Mouse (Mus musculus): ENCODE data around the gene Pex26. TPM values are rescaled to one million over a fixed set of nuclear protein-coding genes. Genes with fewer than 3 reads are reported as not detected.

The Pex26 gene
- polyA plus RNA-seq, 1 experiment, result 6.0 TPM

DNA sequence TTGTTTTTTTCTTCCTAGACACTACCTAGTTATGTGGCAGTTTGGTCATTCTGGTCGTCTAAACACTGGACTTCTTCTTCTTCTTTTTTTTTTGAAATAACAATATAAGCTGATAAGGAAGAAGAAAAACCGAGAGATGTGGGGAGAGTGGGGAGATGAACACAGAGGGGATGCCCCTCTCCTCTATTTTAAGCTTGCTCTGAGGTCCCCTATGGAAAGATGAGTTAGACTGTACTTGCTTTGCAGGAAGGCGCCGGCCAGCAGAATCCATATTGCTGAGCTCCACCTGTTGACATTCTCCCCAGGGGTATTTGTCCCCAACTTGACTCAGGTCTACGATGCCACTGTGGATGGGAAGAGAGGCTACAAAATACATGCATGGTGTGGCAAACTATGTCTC lies 40.6 kb downstream of the Pex26 start:
- no peaks in the 10 kb centered on the region for H3K4me1 ChIP-seq (ENCODE audit: control insufficient read depth, insufficient read depth, low read length)
- TF ChIP-seq POLR2A (IDR thresholded peaks at IDR 0.05; ENCODE audit: low read depth, low read length), result no peak
- H3K27ac ChIP-seq (ENCODE audit: insufficient read depth, low read length), result no peak overlapping the region
- no peak overlapping the region for H3K4me3 ChIP-seq (ENCODE audit: insufficient read depth, low read length)

DNA sequence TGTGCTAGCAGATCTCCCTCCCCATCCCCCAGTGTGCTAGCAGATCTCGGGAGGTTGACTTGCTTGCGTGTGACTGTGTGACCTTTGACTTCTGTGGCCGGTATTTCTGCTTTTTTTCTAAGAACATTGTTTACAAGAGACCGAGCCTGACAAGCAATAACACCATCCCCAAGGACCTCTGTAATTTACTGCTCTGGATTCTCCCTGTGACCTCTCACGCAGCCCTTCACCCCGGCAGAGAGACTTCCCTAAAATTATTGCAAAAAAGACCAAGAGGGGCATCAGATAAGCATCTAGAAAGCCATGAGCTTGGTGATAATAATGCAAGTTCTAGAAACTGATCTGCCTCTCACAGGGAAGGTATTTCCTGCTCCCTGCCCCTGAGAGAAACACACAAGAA lies 41.5 kb downstream of the Pex26 start:
- no peak overlapping the region for H3K4me3 ChIP-seq (ENCODE audit: insufficient read depth, low read length)
- H3K4me1 ChIP-seq (ENCODE audit: control insufficient read depth, insufficient read depth, low read length), result no peaks in the 10 kb centered on the region
- H3K27ac ChIP-seq (ENCODE audit: insufficient read depth, low read length), result no peak overlapping the region
- TF ChIP-seq POLR2A (IDR thresholded peaks at IDR 0.05; ENCODE audit: low read depth, low read length) (no peak), CTCF (IDR thresholded peaks at IDR 0.05; ENCODE audit: borderline replicate concordance, insufficient read depth, low read length) (no peak)

DNA sequence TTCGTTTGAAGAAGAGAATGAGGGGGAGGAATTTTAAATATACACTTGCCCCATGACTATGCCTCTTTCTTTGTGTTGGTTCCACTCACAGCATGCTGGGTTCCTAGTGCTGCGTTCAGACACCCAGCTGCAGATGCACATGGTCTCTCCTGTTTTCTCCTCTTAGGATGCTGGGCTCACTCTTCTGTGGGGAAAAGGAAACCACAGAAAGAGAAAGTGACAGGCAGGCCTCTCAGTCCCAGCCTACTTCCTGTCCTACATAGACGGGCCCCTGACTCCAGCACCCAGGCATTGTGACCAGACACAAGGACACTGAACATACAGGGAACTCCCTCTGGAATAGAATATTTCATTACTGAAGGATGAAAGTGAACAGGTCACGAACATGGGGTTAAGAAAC lies 42.6 kb downstream of the Pex26 start:
- no peak overlapping the region for H3K4me3 ChIP-seq (ENCODE audit: insufficient read depth, low read length)
- H3K27ac ChIP-seq (ENCODE audit: insufficient read depth, low read length), result no peak overlapping the region
- TF ChIP-seq CTCF (IDR thresholded peaks at IDR 0.05; ENCODE audit: borderline replicate concordance, insufficient read depth, low read length), result no peak
- no peak for TF ChIP-seq POLR2A (IDR thresholded peaks at IDR 0.05; ENCODE audit: low read depth, low read length)
- H3K4me1 ChIP-seq (ENCODE audit: control insufficient read depth, insufficient read depth, low read length), result no peaks in the 10 kb centered on the region

- H3K4me1 ChIP-seq (ENCODE audit: control insufficient read depth, insufficient read depth, low read length), result no peaks in the 10 kb centered on the region
- no peak for TF ChIP-seq CTCF (IDR thresholded peaks at IDR 0.05; ENCODE audit: borderline replicate concordance, insufficient read depth, low read length)
- no peak for TF ChIP-seq POLR2A (IDR thresholded peaks at IDR 0.05; ENCODE audit: low read depth, low read length)
- H3K4me3 ChIP-seq (ENCODE audit: insufficient read depth, low read length), result no peak overlapping the region
- no peak overlapping the region for H3K27ac ChIP-seq (ENCODE audit: insufficient read depth, low read length)
Observed at GRCm38 (mm10) chr6:121226744-121227143, 43.3 kb downstream of the Pex26 start.

DNA sequence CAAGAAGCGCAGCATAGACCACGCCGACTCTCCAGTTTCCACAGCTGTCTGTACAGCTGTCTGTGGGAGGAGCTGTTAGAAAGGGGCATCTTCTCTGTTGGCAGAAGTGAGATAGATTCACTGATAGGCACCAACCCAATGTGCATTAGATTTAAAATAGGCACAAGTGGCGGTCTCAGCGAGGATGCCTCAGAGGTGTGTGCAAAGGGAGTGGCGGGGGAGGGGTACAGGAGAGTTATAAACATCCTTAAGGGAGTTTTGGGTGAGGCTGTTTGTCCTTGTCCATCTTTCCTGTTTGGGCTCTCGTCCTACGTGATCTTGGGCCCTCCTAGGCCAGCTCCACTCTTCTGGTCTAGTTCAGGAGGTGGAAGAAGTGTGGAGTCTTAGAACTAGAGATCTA lies 45.0 kb downstream of the Pex26 start:
- TF ChIP-seq POLR2A (IDR thresholded peaks at IDR 0.05; ENCODE audit: low read depth, low read length) (no peak), CTCF (IDR thresholded peaks at IDR 0.05; ENCODE audit: borderline replicate concordance, insufficient read depth, low read length) (no peak)
- no peak overlapping the region for H3K27ac ChIP-seq (ENCODE audit: insufficient read depth, low read length)
- no peaks in the 10 kb centered on the region for H3K4me1 ChIP-seq (ENCODE audit: control insufficient read depth, insufficient read depth, low read length)
- H3K4me3 ChIP-seq (ENCODE audit: insufficient read depth, low read length), result no peak overlapping the region

DNA sequence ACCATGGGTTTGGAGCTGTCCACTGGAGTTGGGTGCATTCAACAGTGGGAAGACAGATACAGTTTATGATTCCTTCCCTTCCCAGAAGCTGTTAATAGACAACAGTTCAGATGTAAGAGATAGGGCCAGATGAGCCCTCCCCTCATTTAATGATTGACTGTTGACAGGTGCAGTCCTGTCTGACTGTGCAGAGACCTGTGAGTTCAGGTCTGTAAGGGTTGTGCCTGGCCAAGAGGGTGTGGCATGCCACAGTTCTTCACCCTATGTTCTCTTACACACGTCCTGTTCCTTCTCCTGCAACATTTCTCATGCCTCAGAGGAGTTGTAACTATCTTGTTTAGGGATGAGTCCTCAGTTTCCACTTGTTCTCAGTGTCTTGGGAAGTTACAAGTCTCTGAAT lies 49.2 kb downstream of the Pex26 start:
- no peak for TF ChIP-seq POLR2A (IDR thresholded peaks at IDR 0.05; ENCODE audit: low read depth, low read length)
- no peak for TF ChIP-seq CTCF (IDR thresholded peaks at IDR 0.05; ENCODE audit: borderline replicate concordance, insufficient read depth, low read length)
- H3K4me1 ChIP-seq (ENCODE audit: control insufficient read depth, insufficient read depth, low read length), result no peaks in the 10 kb centered on the region
- H3K27ac ChIP-seq (ENCODE audit: insufficient read depth, low read length), result no peak overlapping the region
- no peak overlapping the region for H3K4me3 ChIP-seq (ENCODE audit: insufficient read depth, low read length)

GRCm38 (mm10) chr6:121236386-121236785 lies 52.9 kb downstream of the Pex26 start:
- Histone ChIP-seq H3K4me1 (ENCODE audit: control insufficient read depth, insufficient read depth, low read length) (no peaks in the 10 kb centered on the region), H3K27ac (ENCODE audit: insufficient read depth, low read length) (no peak overlapping the region), H3K4me3 (ENCODE audit: insufficient read depth, low read length) (no peak overlapping the region)
- TF ChIP-seq CTCF (IDR thresholded peaks at IDR 0.05; ENCODE audit: borderline replicate concordance, insufficient read depth, low read length) (no peak), POLR2A (IDR thresholded peaks at IDR 0.05; ENCODE audit: low read depth, low read length) (no peak)

DNA sequence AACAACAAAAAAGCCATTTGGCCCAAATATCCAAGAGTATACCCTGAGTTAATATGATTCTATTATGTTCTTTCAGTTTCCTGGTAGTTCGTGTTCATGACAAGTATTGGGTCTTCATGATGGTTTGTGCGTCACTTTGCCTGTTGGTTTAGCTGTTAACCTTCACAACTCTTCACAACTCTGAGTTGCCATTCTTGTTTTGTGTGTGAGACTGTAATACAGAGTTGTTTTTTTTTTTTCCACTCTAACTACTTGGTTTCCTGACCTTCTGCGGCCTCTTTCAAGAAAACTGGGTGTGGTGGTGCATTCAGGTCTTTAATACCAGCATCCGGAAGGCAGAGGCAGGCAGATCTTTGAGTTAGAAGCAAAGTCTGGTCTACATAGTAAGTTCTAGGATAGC lies 54.7 kb downstream of the Pex26 start:
- Histone ChIP-seq H3K4me1 (ENCODE audit: control insufficient read depth, insufficient read depth, low read length) (no peaks in the 10 kb centered on the region), H3K27ac (ENCODE audit: insufficient read depth, low read length) (no peak overlapping the region), H3K4me3 (ENCODE audit: insufficient read depth, low read length) (no peak overlapping the region)
- TF ChIP-seq POLR2A (IDR thresholded peaks at IDR 0.05; ENCODE audit: low read depth, low read length) (no peak), CTCF (IDR thresholded peaks at IDR 0.05; ENCODE audit: borderline replicate concordance, insufficient read depth, low read length) (no peak)

- Histone ChIP-seq H3K4me3 (ENCODE audit: insufficient read depth, low read length) (no peak overlapping the region), H3K27ac (ENCODE audit: insufficient read depth, low read length) (no peak overlapping the region), H3K4me1 (ENCODE audit: control insufficient read depth, insufficient read depth, low read length) (no peaks in the 10 kb centered on the region)
- TF ChIP-seq POLR2A (IDR thresholded peaks at IDR 0.05; ENCODE audit: low read depth, low read length) (no peak), CTCF (IDR thresholded peaks at IDR 0.05; ENCODE audit: borderline replicate concordance, insufficient read depth, low read length) (no peak)
Observed at GRCm38 (mm10) chr6:121241780-121242179, 58.3 kb downstream of the Pex26 start.

- H3K4me3 ChIP-seq (ENCODE audit: insufficient read depth, low read length), result no peak overlapping the region
- TF ChIP-seq CTCF (IDR thresholded peaks at IDR 0.05; ENCODE audit: borderline replicate concordance, insufficient read depth, low read length) (no peak), POLR2A (IDR thresholded peaks at IDR 0.05; ENCODE audit: low read depth, low read length) (no peak)
- H3K27ac ChIP-seq (ENCODE audit: insufficient read depth, low read length), result no peak overlapping the region
Observed at GRCm38 (mm10) chr6:121243161-121243560, 59.7 kb downstream of the Pex26 start.

More at GRCm38 (mm10) chr6:121243161-121243560, 59.7 kb downstream of the Pex26 start:
- no peaks in the 10 kb centered on the region for H3K4me1 ChIP-seq (ENCODE audit: control insufficient read depth, insufficient read depth, low read length)

Measured in embryonic fibroblast, embryonic 13.5 days (primary cell).